Mouse (Mus musculus) layer of hippocampus, postnatal 36 days (tissue): Measurements from ENCODE around the gene Noto. TPM values are rescaled to one million over a fixed set of nuclear protein-coding genes. Genes with fewer than 3 reads are reported as not detected.
"Not testable (repeated sequence)": the region's sequence is repeated elsewhere in the genome, so short reads cannot be mapped to it uniquely, and the experiment has no call there.

Experiments used
- DNase-seq, 2 experiments: peaks; one replicate each; pipeline ENCODE4 v3.0.0; 2022
- total RNA-seq, 2 experiments: library from RNA; stranded (reverse); gene quantifications; 2 replicates each; pipeline ENCODE4 v1.2.3; 2021

The Noto gene
- total RNA-seq, 2 experiments from 2014 or later = not detected

DNA sequence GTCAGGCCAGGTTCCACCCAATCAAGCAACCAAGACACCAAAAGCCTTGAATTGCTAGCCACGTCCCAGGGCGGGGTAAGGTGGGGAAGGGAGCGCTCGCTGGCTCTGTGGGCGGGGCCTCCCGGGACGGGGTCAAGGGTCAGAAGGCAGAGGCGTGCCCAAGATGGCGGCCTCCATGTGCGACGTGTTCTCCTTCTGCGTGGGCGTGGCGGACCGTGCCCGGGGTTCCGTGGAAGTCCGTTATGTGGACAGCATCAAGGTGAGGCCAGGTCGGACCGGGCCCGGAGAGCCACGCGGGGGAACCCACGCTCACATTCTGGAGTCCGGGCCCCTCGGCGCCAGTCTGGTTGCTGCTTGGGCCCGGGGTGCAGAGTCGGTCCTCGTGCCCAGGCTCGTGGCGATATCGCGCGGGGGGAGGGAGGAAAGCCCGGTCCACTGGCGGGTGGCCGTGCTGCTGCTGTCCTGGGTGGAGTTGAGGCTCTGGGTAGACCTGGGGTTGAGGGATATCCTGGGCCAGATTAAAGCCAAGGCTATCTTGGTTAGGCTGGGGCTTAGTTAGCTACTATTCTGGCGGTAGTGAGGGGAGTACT, 8.3 kb downstream of the Noto start, which contains the start of gene Smyd5:
Smyd5 (plus strand) TSS at position 148 of the 590 bp plus-strand sequence.
- peak; percentile 76 to 84 for DNase-seq

- no peak for DNase-seq
These were observed 10.2 kb downstream of the Noto start for GRCm38 (mm10) chr6:85433865-85434264.

DNA sequence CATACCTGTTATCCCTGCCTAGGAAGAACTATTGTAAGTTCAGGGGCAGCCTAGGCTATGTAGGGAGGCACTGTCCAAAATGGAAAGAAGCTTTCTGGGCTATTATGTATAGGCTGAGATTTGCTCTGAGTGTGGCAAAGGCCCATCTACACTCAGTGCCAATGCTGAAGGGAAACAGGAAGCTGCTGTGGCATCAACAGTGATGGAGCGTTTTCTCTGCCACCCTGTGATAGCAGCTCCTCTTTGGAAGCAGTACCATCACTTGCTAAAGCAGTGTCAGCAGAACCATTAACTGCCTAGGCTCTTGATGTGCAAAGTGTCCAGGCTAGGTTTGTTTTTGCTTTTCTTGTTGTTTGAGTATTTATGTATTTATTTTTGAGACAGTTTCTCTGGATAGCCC, 12.5 kb downstream of the Noto start:
- DNase-seq = no peak

DNA sequence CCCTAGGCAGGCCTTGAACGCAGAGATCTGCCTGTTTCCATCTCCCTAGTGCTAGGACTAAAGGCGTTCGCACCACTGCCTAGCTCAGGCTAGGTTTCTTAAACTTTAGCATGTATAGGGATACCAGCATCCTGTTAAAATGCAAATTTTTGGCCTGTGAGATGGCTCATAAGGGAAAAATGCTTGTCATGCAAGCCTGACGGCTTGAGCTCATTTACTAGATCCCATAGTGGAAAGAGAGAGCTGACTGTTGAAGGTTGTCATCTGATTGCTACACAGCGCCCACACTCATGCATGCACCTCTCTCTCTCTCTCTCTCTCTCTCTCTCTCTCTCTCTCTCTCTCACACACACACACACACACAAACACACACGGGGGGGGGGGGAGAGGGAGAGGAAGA, 12.9 kb downstream of the Noto start:
- no peak for DNase-seq

DNA sequence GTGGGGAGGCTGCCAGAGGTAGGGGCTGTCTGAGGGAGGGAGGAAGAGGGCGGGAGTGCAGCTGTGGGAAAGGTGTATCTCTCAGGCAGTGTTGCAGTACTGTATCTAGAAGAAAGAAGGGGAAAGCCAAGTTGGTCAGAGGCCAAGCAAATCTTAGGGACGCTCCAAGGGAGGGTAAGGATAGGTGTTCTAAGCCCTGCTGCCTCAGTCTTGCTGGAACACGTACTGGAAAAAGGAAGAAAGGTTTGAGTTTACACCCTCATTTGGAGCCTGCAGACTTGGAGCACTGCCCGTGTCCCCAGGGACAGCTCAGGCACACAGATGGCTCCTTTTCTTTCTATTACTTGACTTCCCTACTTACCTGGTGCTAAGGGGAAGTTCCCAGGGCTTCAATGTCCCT, 17.5 kb downstream of the Noto start:
- DNase-seq = no peak

GRCm38 (mm10) chr6:85443488-85444233, 20.0 kb downstream of the Noto start:
- no peak for DNase-seq

DNA sequence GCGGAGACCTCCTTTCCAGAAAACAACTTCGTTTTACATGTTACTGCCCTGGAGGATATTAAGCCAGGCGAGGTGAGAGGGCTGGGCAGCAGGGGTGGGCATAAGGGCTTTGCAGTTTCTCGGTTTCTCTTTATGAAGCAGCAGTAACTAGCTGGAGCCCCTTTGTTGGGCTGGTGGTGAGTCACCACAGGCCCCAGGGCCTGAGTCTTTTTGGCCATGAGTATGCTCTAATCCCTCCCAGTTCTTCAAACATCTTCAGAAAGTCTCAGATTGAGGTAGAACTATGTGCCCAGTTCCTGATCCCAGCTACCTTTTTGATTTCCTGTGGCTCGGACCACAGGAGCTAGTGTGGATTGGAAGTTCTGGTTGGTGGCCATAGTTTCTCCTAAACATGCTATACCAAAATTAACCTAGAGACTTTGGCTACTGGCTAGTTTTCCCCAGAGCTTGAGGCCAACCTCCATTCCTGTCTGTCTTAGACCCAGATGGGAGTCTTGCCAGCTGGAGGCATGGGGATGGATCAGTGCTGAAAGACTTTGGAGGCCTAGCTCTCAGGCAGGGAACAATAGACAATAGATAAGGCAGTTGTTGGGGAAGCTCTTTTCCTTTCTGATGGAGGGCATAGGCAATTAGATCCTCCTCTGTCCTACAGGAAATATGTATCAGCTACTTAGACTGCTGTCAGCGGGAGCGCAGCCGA, 20.7 kb downstream of the Noto start:
- no peak for DNase-seq

DNA sequence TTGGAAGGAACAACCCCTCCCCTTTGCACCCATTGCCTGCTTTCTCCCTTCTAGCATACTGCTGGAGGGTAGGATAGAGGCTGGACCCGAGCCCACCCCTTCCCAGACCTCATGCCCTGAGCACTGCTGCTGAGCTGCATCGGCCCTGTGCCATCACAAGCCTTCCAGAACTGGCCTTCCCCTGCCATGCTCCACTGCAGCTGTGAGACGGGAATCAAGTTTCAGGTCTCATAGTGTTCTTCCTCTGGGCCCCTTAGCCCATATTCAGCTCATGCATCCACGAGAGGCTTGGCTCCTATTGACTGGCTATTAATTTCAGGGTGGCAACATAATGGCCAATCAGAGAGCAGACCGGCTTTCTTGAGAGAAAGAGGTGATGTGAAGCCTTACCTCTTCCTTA, 21.6 kb downstream of the Noto start:
- no peak for DNase-seq

DNA sequence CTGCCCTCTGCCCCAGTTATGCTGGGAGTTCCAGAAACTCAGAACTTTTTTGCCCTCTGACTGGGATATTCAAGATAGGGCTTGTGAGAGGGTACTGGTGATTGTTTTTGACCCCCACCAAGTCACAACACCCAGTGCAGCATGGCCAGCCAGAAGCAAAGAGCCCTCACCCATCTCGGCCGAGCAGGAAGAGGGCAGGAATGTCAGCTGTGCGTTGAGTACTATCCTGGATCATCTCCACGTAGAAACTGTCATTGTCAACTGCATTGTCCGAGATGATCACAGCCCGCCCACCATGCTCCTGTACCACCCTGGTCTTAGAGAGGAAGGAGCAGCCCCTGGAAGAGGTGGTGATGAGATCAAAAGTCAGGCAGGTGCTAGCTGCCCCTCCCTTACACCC, 23.7 kb downstream of the Noto start:
- no peak for DNase-seq

DNA sequence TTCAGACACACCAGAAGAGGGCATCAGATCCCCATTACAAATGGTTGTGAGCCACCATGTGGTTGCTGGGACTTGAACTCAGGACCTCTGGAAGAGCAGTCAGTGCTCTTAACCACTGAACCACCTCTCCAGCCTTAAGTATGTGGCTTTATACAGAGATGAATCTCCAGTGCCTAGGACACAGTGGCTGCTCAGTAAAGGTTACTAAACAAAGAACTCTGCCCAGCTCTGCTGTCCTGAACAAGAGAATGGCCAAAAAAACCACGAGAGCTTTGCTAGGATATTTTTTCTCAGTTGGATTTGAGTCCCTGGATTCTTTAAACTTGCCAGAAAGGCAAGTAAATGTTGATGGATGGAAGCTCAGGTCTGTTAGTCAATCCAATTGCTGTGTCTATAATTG, 26.5 kb downstream of the Noto start:
- DNase-seq = not testable (repeated sequence)

- DNase-seq = peak; percentile 98 to 99
These were observed 27.3 kb downstream of the Noto start, which contains the start of gene Cct7 for GRCm38 (mm10) chr6:85450697-85451663. Gene Cct7 (plus strand): TSS chr6:85451514.

- peak; percentile 98 to 99 for DNase-seq
These were observed 28.2 kb downstream of the Noto start, which contains the start of gene Pradc1 for GRCm38 (mm10) chr6:85451664-85452410. Gene Pradc1 (minus strand): TSS chr6:85451970.

GRCm38 (mm10) chr6:85452411-85452665, 28.7 kb downstream of the Noto start:
- DNase-seq = no peak

DNA sequence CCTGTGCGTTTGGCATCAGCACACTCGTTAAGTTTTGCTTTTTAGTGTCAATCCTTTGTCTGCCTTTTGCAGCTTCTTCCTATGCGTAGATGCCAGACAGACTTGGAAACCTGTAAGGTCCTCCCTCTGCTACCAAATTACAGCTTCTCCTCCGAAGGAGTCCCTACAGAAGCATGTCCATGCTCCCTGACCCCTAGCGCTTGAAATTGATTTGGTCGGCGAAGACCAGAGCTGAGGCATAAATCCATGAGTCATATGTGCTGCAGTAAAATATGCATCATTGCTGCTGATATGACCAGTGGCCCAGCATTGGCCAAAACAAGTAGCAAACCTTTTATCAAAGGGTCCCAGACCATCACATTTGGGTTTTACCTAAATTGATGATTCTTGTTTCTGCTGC, 29.1 kb downstream of the Noto start:
- DNase-seq = no peak

DNA sequence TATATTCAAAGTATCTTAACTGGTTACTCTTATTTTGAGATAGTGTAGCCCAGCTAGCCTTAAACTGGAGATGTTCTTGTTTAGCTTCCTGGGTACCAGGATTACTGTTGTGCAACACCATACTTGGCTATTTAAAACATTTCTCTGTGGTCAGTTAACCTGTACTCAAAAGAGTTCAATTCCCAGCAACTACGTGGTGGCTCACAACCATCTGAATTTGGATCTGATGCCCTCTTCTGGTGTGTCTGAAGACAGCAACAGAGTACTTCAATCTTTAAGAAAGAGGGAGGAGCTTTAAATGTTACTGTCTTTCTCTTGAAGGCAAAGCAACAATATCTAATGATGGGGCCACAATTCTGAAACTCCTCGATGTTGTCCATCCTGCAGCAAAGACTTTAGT, 35.9 kb downstream of the Noto start:
- DNase-seq = no peak

- no peak for DNase-seq
These were observed 41.7 kb downstream of the Noto start for GRCm38 (mm10) chr6:85465381-85465780.

GRCm38 (mm10) chr6:85469660-85470430, 46.2 kb downstream of the Noto start:
- no peak for DNase-seq

- DNase-seq = no peak
These were observed 48.3 kb downstream of the Noto start for GRCm38 (mm10) chr6:85471962-85472361.

DNA sequence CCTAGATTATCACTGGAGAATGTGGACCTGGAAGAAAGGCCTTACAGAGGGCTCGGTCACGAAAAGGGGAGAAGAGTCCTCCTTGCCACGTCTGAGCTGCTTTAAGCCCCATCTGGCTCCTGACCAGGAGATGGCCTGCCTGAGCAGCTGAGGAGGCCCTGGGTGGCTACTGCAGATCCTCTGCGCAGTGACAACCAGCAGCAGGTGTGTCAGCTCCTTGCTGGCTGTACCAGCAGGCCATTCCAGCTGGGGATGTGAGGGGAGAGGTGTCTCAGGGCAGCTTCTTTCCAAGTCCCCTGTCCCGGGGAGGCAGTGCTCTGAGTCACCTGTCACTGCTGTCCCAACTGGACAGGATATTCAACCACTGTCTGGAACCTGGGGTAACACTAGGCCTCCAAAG, 48.9 kb downstream of the Noto start:
- DNase-seq = no peak

GRCm38 (mm10) chr6:85475581-85475980, 51.9 kb downstream of the Noto start:
- no peak for DNase-seq

- no peak for DNase-seq
These were observed 53.8 kb downstream of the Noto start for GRCm38 (mm10) chr6:85477366-85477917.
